Mouse (Mus musculus) midbrain, embryonic 12.5 days (tissue): Measurements from ENCODE around the gene Vars. TPM values are rescaled to one million over a fixed set of nuclear protein-coding genes. Genes with fewer than 3 reads are reported as not detected.
"Not testable (repeated sequence)": the region's sequence is repeated elsewhere in the genome, so short reads cannot be mapped to it uniquely, and the experiment has no call there.

Experiments
- ATAC-seq: fragments of 200-750 bp; cut with Nextera tagmentation; 2 replicates; pipeline ENCODE4 v1.8.0; 2017; ENCODE audit warnings: low read depth, moderate TSS enrichment, moderate library complexity; ENCODE audit not compliant: low FRiP score
- H3K27ac ChIP-seq: fragments of 300-500 bp; sonication (generic); replicated peaks from 2 replicates; pipeline ENCODE4 v1.5.1; 2016; ENCODE audit warnings: mild to moderate bottlenecking
- H3K27me3 ChIP-seq: fragments of 300-500 bp; sonication (generic); 2 replicates; pipeline ENCODE4 v1.6.1; 2016; ENCODE audit warnings: mild to moderate bottlenecking
- H3K36me3 ChIP-seq: fragments of 300-500 bp; sonication (generic); 2 replicates; pipeline ENCODE4 v1.6.1; 2016
- H3K4me1 ChIP-seq: fragments of 300-500 bp; sonication (generic); 2 replicates; pipeline ENCODE4 v1.6.1; 2016
- H3K4me2 ChIP-seq: fragments of 300-500 bp; sonication (generic); replicated peaks from 2 replicates; pipeline ENCODE4 v1.6.1; 2016; ENCODE audit warnings: mild to moderate bottlenecking, moderate library complexity
- H3K4me3 ChIP-seq: fragments of 300-500 bp; sonication (generic); 2 replicates; pipeline ENCODE4 v1.5.1; 2016; ENCODE audit warnings: mild to moderate bottlenecking
- H3K9ac ChIP-seq: fragments of 300-500 bp; sonication (generic); replicated peaks from 2 replicates; pipeline ENCODE4 v1.6.1; 2016; ENCODE audit warnings: mild to moderate bottlenecking, moderate library complexity
- H3K9me3 ChIP-seq: fragments of 300-500 bp; sonication (generic); 2 replicates; pipeline ENCODE4 v1.6.1; 2016; ENCODE audit warnings: mild to moderate bottlenecking
- WGBS: fragments of 180-500 bp; shearing (Covaris S2); methylation state at CpG from one replicate; pipeline ENCODE4 v1.1.7; 2016; 5-methylcytosine and 5-hydroxymethylcytosine counted together
- polyA plus RNA-seq: library from polyadenylated mRNA; unstranded; fragments of >200 nt; fragmentation: Nextera tagmentation; extraction: Ambion mirVana; gene quantifications from 2 replicates; pipeline ENCODE4 v1.2.1, GENCODE M21; 2016

The Vars gene
- polyA plus RNA-seq, 1 experiment from 2014 or later: 142 TPM

DNA sequence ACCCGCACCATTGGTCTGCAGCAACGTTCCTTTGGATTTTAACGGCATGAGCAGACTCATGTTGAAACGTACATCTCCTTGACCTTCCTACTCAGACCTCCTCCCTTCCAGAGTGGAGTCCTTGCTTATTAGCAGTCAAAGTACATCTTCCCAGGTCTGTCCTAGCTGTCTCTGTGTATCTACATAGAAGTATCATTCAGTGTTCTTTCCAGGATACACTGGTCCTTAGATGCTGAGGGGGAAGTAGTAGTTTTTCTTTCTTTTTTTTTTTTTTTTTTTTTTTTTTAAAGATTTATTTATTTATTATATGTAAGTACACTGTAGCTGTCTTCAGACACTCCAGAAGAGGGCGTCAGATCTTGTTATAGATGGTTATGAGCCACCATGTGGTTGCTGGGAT is 5.1 kb downstream of the Vars start:
- peaks cover 68% of the 10 kb centered on the region for H3K36me3 ChIP-seq
- H3K27me3 ChIP-seq: not testable (repeated sequence)
- WGBS: 98% methylated on average over 4 of the region's 5 CpGs

GRCm38 (mm10) chr17:35007387-35007991 is 6.7 kb downstream of the Vars start:
- no peak for ATAC-seq
- 96% methylated on average over 7 of the region's 7 CpGs for WGBS
- Histone ChIP-seq H3K27ac (no peak overlapping the region), H3K9ac (no peak overlapping the region), H3K4me1 (peaks cover 12% of the 10 kb centered on the region), H3K4me3 (no peak overlapping the region), H3K9me3 (no peaks in the 10 kb centered on the region), H3K4me2 (no peak overlapping the region), H3K36me3 (peaks cover 83% of the 10 kb centered on the region), H3K27me3 (no peaks in the 10 kb centered on the region)

More for the DNA sequence above, 5.1 kb downstream of the Vars start:
- H3K4me1 ChIP-seq: peaks cover 22% of the 10 kb centered on the region
- H3K27ac ChIP-seq, H3K4me3 ChIP-seq, H3K4me2 ChIP-seq, H3K9ac ChIP-seq, ATAC-seq, H3K9me3 ChIP-seq: not testable (repeated sequence)

GRCm38 (mm10) chr17:35009586-35009985 is 8.8 kb downstream of the Vars start:
- H3K36me3 ChIP-seq: peaks cover 98% of the 10 kb centered on the region
- no peak overlapping the region for H3K4me2 ChIP-seq
- H3K4me3 ChIP-seq: no peak overlapping the region
- H3K27ac ChIP-seq: no peak overlapping the region
- H3K9ac ChIP-seq: no peak overlapping the region
- no peaks in the 10 kb centered on the region for H3K27me3 ChIP-seq
- H3K4me1 ChIP-seq: no peaks in the 10 kb centered on the region
- WGBS: 89% methylated on average over 7 of the region's 7 CpGs
- no peaks in the 10 kb centered on the region for H3K9me3 ChIP-seq
- no peak for ATAC-seq

- 96% methylated on average over 8 of the region's 8 CpGs for WGBS
- Histone ChIP-seq H3K4me1 (no peaks in the 10 kb centered on the region), H3K4me3 (no peak overlapping the region), H3K27ac (no peak overlapping the region), H3K9me3 (no peaks in the 10 kb centered on the region), H3K9ac (no peak overlapping the region), H3K27me3 (no peaks in the 10 kb centered on the region), H3K36me3 (peaks cover 100% of the 10 kb centered on the region), H3K4me2 (no peak overlapping the region)
- ATAC-seq: no peak
Measured at GRCm38 (mm10) chr17:35011440-35011839, 10.7 kb downstream of the Vars start.

DNA sequence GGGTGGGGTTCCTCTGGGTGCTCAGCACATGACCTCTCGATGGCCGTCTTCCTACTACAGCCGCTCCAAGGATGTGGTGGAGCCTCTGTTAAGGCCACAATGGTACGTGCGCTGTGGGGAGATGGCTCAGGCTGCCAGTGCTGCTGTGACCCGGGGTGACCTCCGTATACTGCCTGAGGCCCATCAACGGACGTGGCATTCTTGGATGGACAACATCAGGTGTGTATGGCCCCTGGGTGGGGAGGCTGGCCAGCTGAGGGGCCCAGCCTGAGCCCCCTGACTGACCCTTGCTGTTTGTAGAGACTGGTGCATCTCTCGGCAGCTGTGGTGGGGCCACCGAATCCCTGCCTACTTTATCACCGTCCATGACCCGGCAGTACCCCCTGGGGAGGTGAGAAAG is 11.6 kb downstream of the Vars start:
- Histone ChIP-seq H3K9me3 (no peaks in the 10 kb centered on the region), H3K4me2 (no peak overlapping the region), H3K9ac (no peak overlapping the region), H3K36me3 (peaks cover 99% of the 10 kb centered on the region), H3K27me3 (no peaks in the 10 kb centered on the region), H3K4me3 (no peak overlapping the region), H3K4me1 (no peaks in the 10 kb centered on the region), H3K27ac (no peak overlapping the region)
- 93% methylated on average over 13 of the region's 13 CpGs for WGBS
- ATAC-seq: no peak

- no peaks in the 10 kb centered on the region for H3K9me3 ChIP-seq
- H3K4me3 ChIP-seq: no peak overlapping the region
- no peaks in the 10 kb centered on the region for H3K27me3 ChIP-seq
- no peak for ATAC-seq
- H3K9ac ChIP-seq: no peak overlapping the region
- H3K4me2 ChIP-seq: no peak overlapping the region
- 88% methylated on average over 6 of the region's 6 CpGs for WGBS
- H3K27ac ChIP-seq: no peak overlapping the region
- peaks cover 92% of the 10 kb centered on the region for H3K36me3 ChIP-seq
- no peaks in the 10 kb centered on the region for H3K4me1 ChIP-seq
Measured at GRCm38 (mm10) chr17:35013221-35013620, 12.4 kb downstream of the Vars start.

- no peak overlapping the region for H3K27ac ChIP-seq
- H3K9ac ChIP-seq: no peak overlapping the region
- H3K36me3 ChIP-seq: peaks cover 71% of the 10 kb centered on the region
- H3K4me1 ChIP-seq: no peaks in the 10 kb centered on the region
- H3K27me3 ChIP-seq: no peaks in the 10 kb centered on the region
- no peaks in the 10 kb centered on the region for H3K9me3 ChIP-seq
- no peak for ATAC-seq
- H3K4me3 ChIP-seq: no peak overlapping the region
- no peak overlapping the region for H3K4me2 ChIP-seq
- WGBS: 94% methylated on average over 16 of the region's 16 CpGs
Measured at GRCm38 (mm10) chr17:35015296-35015695, 14.5 kb downstream of the Vars start.

GRCm38 (mm10) chr17:35016376-35016775 is 15.6 kb downstream of the Vars start, which contains the start of gene Vwa7:
Vwa7 (plus strand) TSS chr17:35016579.
- 84% methylated on average over 12 of the region's 12 CpGs for WGBS
- Histone ChIP-seq H3K9ac (no peak within 1 kb of the TSS), H3K4me2 (no peak within 1 kb of the TSS), H3K4me1 (peaks cover 5% of the 10 kb centered on the region; the same call in 1 of the 2 replicates), H3K4me3 (no peak within 1 kb of the TSS), H3K27ac (no peak within 1 kb of the TSS), H3K9me3 (no peaks in the 10 kb centered on the region), H3K27me3 (no peaks in the 10 kb centered on the region), H3K36me3 (peaks cover 60% of the 10 kb centered on the region)
- ATAC-seq: no peak

GRCm38 (mm10) chr17:35016791-35017705 is 16.3 kb downstream of the Vars start:
- Histone ChIP-seq H3K36me3 (peaks cover 53% of the 10 kb centered on the region), H3K27me3 (no peaks in the 10 kb centered on the region), H3K4me2 (no peak overlapping the region), H3K4me3 (no peak overlapping the region), H3K4me1 (peaks cover 9% of the 10 kb centered on the region; the same call in 1 of the 2 replicates), H3K27ac (no peak overlapping the region), H3K9me3 (no peaks in the 10 kb centered on the region), H3K9ac (no peak overlapping the region)
- ATAC-seq: no peak
- WGBS: 83% methylated on average over 10 of the region's 10 CpGs

DNA sequence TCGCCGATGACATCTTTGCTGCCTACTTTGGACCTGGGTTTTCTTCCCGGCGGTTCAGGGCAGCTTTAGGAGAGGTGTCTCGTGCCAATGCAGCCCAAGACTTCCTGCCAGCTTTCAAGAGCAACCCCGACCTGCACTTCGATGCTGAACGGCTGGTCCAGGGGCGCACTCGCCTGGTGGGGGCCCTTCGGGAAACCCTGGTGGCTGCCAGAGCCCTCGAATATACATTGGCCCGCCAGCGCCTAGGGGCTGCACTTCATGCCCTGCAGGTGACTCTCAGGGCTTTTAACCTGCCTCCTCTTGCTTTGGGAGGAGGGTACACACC is 16.9 kb downstream of the Vars start:
- no peak overlapping the region for H3K4me2 ChIP-seq
- H3K27ac ChIP-seq: no peak overlapping the region
- H3K4me1 ChIP-seq: peaks cover 9% of the 10 kb centered on the region; the same call in 1 of the 2 replicates
- WGBS: 73% methylated on average over 14 of the region's 14 CpGs
- no peaks in the 10 kb centered on the region for H3K9me3 ChIP-seq
- no peak overlapping the region for H3K9ac ChIP-seq
- H3K4me3 ChIP-seq: no peak overlapping the region
- H3K27me3 ChIP-seq: no peaks in the 10 kb centered on the region
- peaks cover 47% of the 10 kb centered on the region for H3K36me3 ChIP-seq
- no peak for ATAC-seq

- Histone ChIP-seq H3K27ac (no peak overlapping the region), H3K27me3 (no peaks in the 10 kb centered on the region), H3K4me3 (no peak overlapping the region), H3K9me3 (no peaks in the 10 kb centered on the region), H3K36me3 (peaks cover 42% of the 10 kb centered on the region), H3K4me2 (no peak overlapping the region), H3K4me1 (peaks cover 9% of the 10 kb centered on the region; the same call in 1 of the 2 replicates), H3K9ac (no peak overlapping the region)
- whole genome bisulfite sequencing: 83% methylated on average over 3 of the region's 3 CpGs
- no peak for ATAC-seq
Measured at GRCm38 (mm10) chr17:35018171-35018570, 17.4 kb downstream of the Vars start.

DNA sequence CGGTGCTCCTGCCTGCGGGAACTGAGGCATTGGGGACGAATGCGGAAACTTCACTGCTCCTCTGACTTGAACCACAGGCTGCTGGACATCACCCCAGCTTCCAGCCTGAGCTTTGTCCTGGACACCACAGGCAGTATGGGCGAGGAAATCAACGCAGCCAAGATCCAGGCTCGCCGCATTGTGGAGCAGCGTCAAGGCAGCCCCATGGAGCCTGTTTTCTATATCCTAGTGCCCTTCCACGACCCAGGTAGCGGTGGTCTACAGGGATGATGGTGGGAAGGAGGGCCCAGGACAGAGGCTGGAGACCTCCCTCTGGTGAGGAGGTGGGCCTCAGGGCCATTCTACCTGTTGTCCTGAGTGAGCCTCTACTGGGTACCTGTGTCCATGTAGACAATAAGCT is 19.1 kb downstream of the Vars start:
- no peak overlapping the region for H3K4me3 ChIP-seq
- no peak overlapping the region for H3K4me2 ChIP-seq
- H3K4me1 ChIP-seq: peaks cover 9% of the 10 kb centered on the region; the same call in 1 of the 2 replicates
- H3K27me3 ChIP-seq: no peaks in the 10 kb centered on the region
- 76% methylated on average over 11 of the region's 11 CpGs for WGBS
- no peak overlapping the region for H3K27ac ChIP-seq
- peaks cover 25% of the 10 kb centered on the region for H3K36me3 ChIP-seq
- H3K9ac ChIP-seq: no peak overlapping the region
- no peaks in the 10 kb centered on the region for H3K9me3 ChIP-seq
- ATAC-seq: no peak
